Mouse (Mus musculus) MEL (cell line): ENCODE data around the gene Gm20388. TPM values are rescaled to one million over a fixed set of nuclear protein-coding genes. Genes with fewer than 3 reads are reported as not detected.

ENCODE experiments used
- DNase-seq: peaks from one replicate; pipeline ENCODE4 v3.0.0; 2011; ENCODE audit warnings: low read depth, low spot score
- H3K27ac ChIP-seq: 2 replicates; pipeline ENCODE4 v1.5.1; 2012; ENCODE audit warnings: low read depth, mild to moderate bottlenecking, control low read depth, low read length, moderate library complexity; ENCODE audit not compliant: control insufficient read depth
- H3K27me3 ChIP-seq, 2 experiments: fragments of 150-350 bp in 1 of 2; sonication (generic) in 1 of 2; 2 replicates each; pipeline ENCODE4 v1.6.1; 2012; ENCODE audit warnings: low read length in 2 of 2, mild to moderate bottlenecking in 2 of 2, improper control_type of control experiment in 1 of 2, moderate library complexity in 1 of 2; ENCODE audit not compliant: insufficient read depth in 2 of 2, control insufficient read depth in 1 of 2
- H3K36me3 ChIP-seq, 2 experiments: 2 replicates each; pipeline ENCODE4 v1.6.1; 2012 to 2014; ENCODE audit warnings: low read length in 2 of 2, improper control_type of control experiment in 1 of 2, inconsistent platforms in 1 of 2, mild to moderate bottlenecking in 1 of 2; ENCODE audit not compliant: insufficient read depth in 2 of 2, control insufficient read depth in 1 of 2
- H3K4me1 ChIP-seq, 2 experiments: fragments of 150-350 bp in 1 of 2; sonication (generic) in 1 of 2; 2 replicates each; pipeline ENCODE4 v1.6.1; 2012; ENCODE audit warnings: low read length in 2 of 2, improper control_type of control experiment in 1 of 2, mild to moderate bottlenecking in 1 of 2; ENCODE audit not compliant: insufficient read depth in 2 of 2, control insufficient read depth in 1 of 2
- H3K4me3 ChIP-seq, 2 experiments: fragments of 150-350 bp in 1 of 2; sonication (generic) in 1 of 2; 2 replicates each; pipeline ENCODE4 v1.5.1; 2012; ENCODE audit warnings: low read depth in 2 of 2, low read length in 2 of 2, mild to moderate bottlenecking in 2 of 2, moderate library complexity in 2 of 2, control low read depth in 1 of 2, improper control_type of control experiment in 1 of 2; ENCODE audit not compliant: control insufficient read depth in 1 of 2, insufficient read depth in 1 of 2
- H3K79me2 ChIP-seq: 2 replicates; pipeline ENCODE4 v1.6.1; 2012; ENCODE audit warnings: mild to moderate bottlenecking, low read length, moderate library complexity; ENCODE audit not compliant: control insufficient read depth, poor library complexity, insufficient read depth
- H3K9ac ChIP-seq: 2 replicates; pipeline ENCODE4 v1.6.1; 2012; ENCODE audit warnings: low read depth, mild to moderate bottlenecking, control low read depth, low read length, moderate library complexity; ENCODE audit not compliant: control insufficient read depth, poor library complexity, severe bottlenecking
- H3K9me3 ChIP-seq: fragments of 150-350 bp; sonication (generic); replicated peaks from 2 replicates; pipeline ENCODE4 v1.6.1; 2012; ENCODE audit warnings: mild to moderate bottlenecking, low read length, improper control_type of control experiment, moderate library complexity; ENCODE audit not compliant: insufficient read depth
- BHLHE40 ChIP-seq: IDR thresholded peaks from 2 replicates; pipeline ENCODE4 v1.6.1; 2012; ENCODE audit warnings: low read depth, mild to moderate bottlenecking, inconsistent platforms, low read length, improper control_type of control experiment, borderline replicate concordance
- CTCF ChIP-seq, 3 experiments: IDR thresholded peaks in 2 of 3; conservative IDR thresholded peaks in 1 of 3; 2 replicates each; pipeline ENCODE4 v1.5.1; 2011 to 2012; ENCODE audit warnings: low read length in 3 of 3, low read depth in 2 of 3, mild to moderate bottlenecking in 2 of 3, improper control_type of control experiment in 1 of 3, inconsistent platforms in 1 of 3, mixed read lengths in 1 of 3, moderate library complexity in 1 of 3; ENCODE audit not compliant: control insufficient read depth in 1 of 3, insufficient read depth in 1 of 3, poor library complexity in 1 of 3, severe bottlenecking in 1 of 3
- E2F4 ChIP-seq: IDR thresholded peaks from 2 replicates; pipeline ENCODE4 v1.6.1; 2011; ENCODE audit warnings: low read depth, low read length, improper control_type of control experiment, borderline replicate concordance
- EP300 ChIP-seq, 2 experiments: IDR thresholded peaks; 2 replicates each; pipeline ENCODE4 v1.6.1; 2011; ENCODE audit warnings: improper control_type of control experiment in 2 of 2, low read length in 2 of 2, low read depth in 1 of 2, mild to moderate bottlenecking in 1 of 2
- GABPA ChIP-seq: IDR thresholded peaks from 2 replicates; pipeline ENCODE4 v1.6.1; 2012; ENCODE audit warnings: low read depth, mild to moderate bottlenecking, inconsistent platforms, low read length, improper control_type of control experiment, moderate library complexity
- HCFC1 ChIP-seq: IDR thresholded peaks from 2 replicates; pipeline ENCODE4 v1.6.1; 2012; ENCODE audit warnings: low read depth, mild to moderate bottlenecking, inconsistent platforms, low read length, improper control_type of control experiment, moderate library complexity
- KAT2A ChIP-seq: conservative IDR thresholded peaks from 2 replicates; pipeline ENCODE4 v1.6.1; 2012; ENCODE audit warnings: low read depth, low read length, improper control_type of control experiment, inconsistent platforms
- MAFK ChIP-seq: IDR thresholded peaks from 2 replicates; pipeline ENCODE4 v1.6.1; 2011; ENCODE audit warnings: low read depth, mild to moderate bottlenecking, low read length, improper control_type of control experiment, borderline replicate concordance
- MAX ChIP-seq: IDR thresholded peaks from 2 replicates; pipeline ENCODE4 v1.6.1; 2011; ENCODE audit warnings: low read length, improper control_type of control experiment
- MEF2A ChIP-seq: IDR thresholded peaks from 2 replicates; pipeline ENCODE4 v1.6.1; 2014; ENCODE audit warnings: low read depth, mild to moderate bottlenecking, inconsistent platforms, low read length, improper control_type of control experiment; ENCODE audit not compliant: poor library complexity, insufficient replicate concordance, severe bottlenecking; ENCODE audit errors: extremely low read depth
- MXI1 ChIP-seq: IDR thresholded peaks from 2 replicates; pipeline ENCODE4 v1.6.1; 2011; ENCODE audit warnings: mild to moderate bottlenecking, low read depth, low read length, improper control_type of control experiment
- MYB ChIP-seq: IDR thresholded peaks from 2 replicates; pipeline ENCODE4 v1.6.1; 2011; ENCODE audit warnings: mild to moderate bottlenecking, low read depth, low read length, improper control_type of control experiment
- MYC ChIP-seq: IDR thresholded peaks from 2 replicates; pipeline ENCODE4 v1.6.1; 2011; ENCODE audit warnings: low read depth, mild to moderate bottlenecking, low read length, improper control_type of control experiment, moderate library complexity
- NELFE ChIP-seq: IDR thresholded peaks from 2 replicates; pipeline ENCODE4 v1.6.1; 2011; ENCODE audit warnings: low read depth, low read length, improper control_type of control experiment
- POLR2A ChIP-seq, 2 experiments: IDR thresholded peaks; 2 replicates each; pipeline ENCODE4 v1.6.1; 2011 to 2012; ENCODE audit warnings: low read length in 2 of 2, mild to moderate bottlenecking in 2 of 2, control low read depth in 1 of 2, improper control_type of control experiment in 1 of 2, low read depth in 1 of 2, moderate library complexity in 1 of 2; ENCODE audit not compliant: control insufficient read depth in 1 of 2, insufficient read depth in 1 of 2, poor library complexity in 1 of 2
- POLR2AphosphoS5 ChIP-seq: IDR thresholded peaks from 2 replicates; pipeline ENCODE4 v1.6.1; 2012; ENCODE audit warnings: low read depth, borderline replicate concordance, mild to moderate bottlenecking, inconsistent platforms, low read length, moderate library complexity, mixed read lengths
- RAD21 ChIP-seq: IDR thresholded peaks from 2 replicates; pipeline ENCODE4 v1.6.1; 2011; ENCODE audit warnings: mild to moderate bottlenecking, low read depth, low read length, improper control_type of control experiment
- RCOR1 ChIP-seq: IDR thresholded peaks from 2 replicates; pipeline ENCODE4 v1.6.1; 2012; ENCODE audit warnings: low read depth, mild to moderate bottlenecking, inconsistent platforms, low read length, improper control_type of control experiment
- SIN3A ChIP-seq: IDR thresholded peaks from 2 replicates; pipeline ENCODE4 v1.6.1; 2012; ENCODE audit warnings: low read length, improper control_type of control experiment, inconsistent platforms
- USF1 ChIP-seq: IDR thresholded peaks from 2 replicates; pipeline ENCODE4 v1.6.1; 2014; ENCODE audit warnings: low read depth, mild to moderate bottlenecking, inconsistent platforms, low read length, improper control_type of control experiment, moderate library complexity
- USF2 ChIP-seq, 2 experiments: IDR thresholded peaks; 2 replicates each; pipeline ENCODE4 v1.6.1; 2011 to 2012; ENCODE audit warnings: improper control_type of control experiment in 2 of 2, low read length in 2 of 2, borderline replicate concordance in 1 of 2, inconsistent platforms in 1 of 2, low read depth in 1 of 2, mild to moderate bottlenecking in 1 of 2; ENCODE audit not compliant: insufficient read depth in 1 of 2
- polyA plus RNA-seq, 2 experiments: library from polyadenylated mRNA; stranded (reverse) in 1 of 2; unstranded in 1 of 2; fragments of >175 nt in 1 of 2; fragments of >200 nt in 1 of 2; gene quantifications; 2 replicates each; pipeline versions ENCODE4 v1.2.1 to v1.2.4; 2012; ENCODE audit warnings: low replicate concordance in 2 of 2, low read depth in 1 of 2; ENCODE audit not compliant: insufficient read length in 2 of 2, insufficient read depth in 1 of 2, missing spikeins in 1 of 2
- total RNA-seq: library from RNA; depleted of rRNA; stranded (reverse); fragments of 300-350 nt; gene quantifications from 2 replicates; pipeline ENCODE4 v1.2.3, GENCODE M21; 2012

Gm20388 gene
- total and polyA plus RNA-seq, 3 experiments, result 11.1 to 17.8 TPM; not detected in 1

- 0 out of 2 replicates have a peak, but pooled peaks have one; percentile 38 for TF ChIP-seq NELFE
- TF ChIP-seq HCFC1, result peak; percentile 34; the same call in 1 of the 2 replicates
- no peak for TF ChIP-seq MYB
- TF ChIP-seq BHLHE40, result 0 out of 2 replicates have a peak, but pooled peaks have one; percentile 34
- TF ChIP-seq KAT2A, result 0 out of 2 replicates have a peak, but pooled peaks have one; percentile 18
- no peak for TF ChIP-seq POLR2AphosphoS5
- TF ChIP-seq MEF2A, result no peak
- TF ChIP-seq POLR2A (IDR thresholded peaks at IDR 0.05; ENCODE audit: control insufficient read depth in 1 of 2, insufficient read depth in 1 of 2, low read depth in 1 of 2, low read length in 2 of 2, poor library complexity in 1 of 2), result 0 out of 4 replicates have a peak, but pooled peaks have one; percentile 22 to 28
- TF ChIP-seq MXI1, result no peak
These were observed 2995.9 kb downstream of the Gm20388 start (continued) for GRCm38 (mm10) chr8:122906463-122907021.

DNA sequence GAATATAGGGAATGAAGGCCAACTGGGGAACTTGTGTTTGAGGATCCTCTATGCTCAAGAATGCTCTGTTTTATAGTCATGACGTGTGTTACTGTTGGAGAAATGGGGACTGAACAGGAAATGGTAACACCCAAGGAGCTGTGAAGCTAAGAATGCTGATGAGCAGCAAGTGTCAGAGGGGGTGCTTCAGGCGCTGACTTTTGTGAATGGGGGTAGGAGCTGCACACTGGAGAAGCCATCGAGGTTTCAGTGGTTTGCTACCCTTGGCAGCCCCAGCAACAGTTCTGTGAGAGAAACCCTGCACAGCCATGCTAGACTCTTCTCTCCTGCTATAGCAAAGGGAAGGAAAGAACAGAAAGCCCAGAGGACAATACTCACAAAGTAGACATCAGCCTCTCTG, 3001.5 kb downstream of the Gm20388 start:
- no peak for DNase-seq
- no peaks in the 10 kb centered on the region for H3K27me3 ChIP-seq
- no peak overlapping the region for H3K4me3 ChIP-seq
- TF ChIP-seq USF2 (IDR thresholded peaks at IDR 0.05; ENCODE audit: borderline replicate concordance in 1 of 2, insufficient read depth in 1 of 2, low read depth in 1 of 2, low read length in 2 of 2) (no peak), MAX (no peak), RAD21 (no peak), RCOR1 (no peak), MAFK (no peak), CTCF (IDR thresholded peaks at IDR 0.05 in 2 of 3, conservative IDR thresholded peaks at IDR 0.05 in 1 of 3; ENCODE audit: control insufficient read depth in 1 of 3, insufficient read depth in 1 of 3, low read depth in 2 of 3, low read length in 3 of 3, poor library complexity in 1 of 3, severe bottlenecking in 1 of 3) (no peak), GABPA (no peak), SIN3A (no peak)
- TF ChIP-seq, all 39 proteins: peak for 0
- 0 out of 4 replicates have a peak, but pooled peaks cover 0 to 2% of the 10 kb centered on the region in 2 experiments for H3K4me1 ChIP-seq
- peaks cover 9% of the 10 kb centered on the region for H3K79me2 ChIP-seq
- H3K9ac ChIP-seq, result no peak overlapping the region
- no peak overlapping the region for H3K27ac ChIP-seq
- peaks cover under 1 to 10% of the 10 kb centered on the region in 2 experiments for H3K36me3 ChIP-seq
- H3K9me3 ChIP-seq, result no peaks in the 10 kb centered on the region

DNA sequence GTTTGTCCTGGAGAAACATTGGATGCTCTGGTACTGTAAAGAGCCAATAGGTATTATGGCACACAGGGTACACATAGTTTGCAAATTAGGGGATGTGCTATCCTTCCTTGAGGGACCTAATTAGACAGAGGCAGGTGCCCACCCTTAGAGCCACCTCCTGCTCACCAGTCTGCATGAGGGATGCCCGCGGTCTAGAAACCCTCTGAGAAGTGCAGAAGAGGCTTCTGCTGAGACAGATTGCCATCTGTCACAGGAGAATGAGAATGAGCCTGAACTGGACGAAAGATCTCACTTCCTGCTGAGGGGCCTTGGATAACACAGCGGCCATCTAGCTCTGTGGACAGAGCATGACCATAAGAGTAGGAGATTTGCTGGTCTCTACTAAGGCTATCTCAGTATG, 3002.2 kb downstream of the Gm20388 start:
- 0 out of 4 replicates have a peak, but pooled peaks cover 0 to 2% of the 10 kb centered on the region in 2 experiments for H3K4me1 ChIP-seq
- no peak overlapping the region for H3K9ac ChIP-seq
- no peak for DNase-seq
- H3K9me3 ChIP-seq, result no peaks in the 10 kb centered on the region
- H3K79me2 ChIP-seq, result peaks cover 16% of the 10 kb centered on the region
- H3K27me3 ChIP-seq, result no peaks in the 10 kb centered on the region
- H3K4me3 ChIP-seq, result no peak overlapping the region
- no peak for TF ChIP-seq MYC
- no peak for TF ChIP-seq USF1
- no peak for TF ChIP-seq POLR2A (IDR thresholded peaks at IDR 0.05; ENCODE audit: control insufficient read depth in 1 of 2, insufficient read depth in 1 of 2, low read depth in 1 of 2, low read length in 2 of 2, poor library complexity in 1 of 2)
- TF ChIP-seq KAT2A, result no peak
- TF ChIP-seq E2F4, result no peak
- TF ChIP-seq EP300 (IDR thresholded peaks at IDR 0.05; ENCODE audit: low read depth in 1 of 2, low read length in 2 of 2), result no peak
- TF ChIP-seq CTCF (IDR thresholded peaks at IDR 0.05 in 2 of 3, conservative IDR thresholded peaks at IDR 0.05 in 1 of 3; ENCODE audit: control insufficient read depth in 1 of 3, insufficient read depth in 1 of 3, low read depth in 2 of 3, low read length in 3 of 3, poor library complexity in 1 of 3, severe bottlenecking in 1 of 3), result no peak
- TF ChIP-seq USF2 (IDR thresholded peaks at IDR 0.05; ENCODE audit: borderline replicate concordance in 1 of 2, insufficient read depth in 1 of 2, low read depth in 1 of 2, low read length in 2 of 2), result no peak
- no peak for TF ChIP-seq BHLHE40
- H3K27ac ChIP-seq, result no peak overlapping the region
- peaks cover 0 to 10% of the 10 kb centered on the region in 2 experiments; a peak in 3 of 4 replicates for H3K36me3 ChIP-seq
